In the genomic region with DNA sequence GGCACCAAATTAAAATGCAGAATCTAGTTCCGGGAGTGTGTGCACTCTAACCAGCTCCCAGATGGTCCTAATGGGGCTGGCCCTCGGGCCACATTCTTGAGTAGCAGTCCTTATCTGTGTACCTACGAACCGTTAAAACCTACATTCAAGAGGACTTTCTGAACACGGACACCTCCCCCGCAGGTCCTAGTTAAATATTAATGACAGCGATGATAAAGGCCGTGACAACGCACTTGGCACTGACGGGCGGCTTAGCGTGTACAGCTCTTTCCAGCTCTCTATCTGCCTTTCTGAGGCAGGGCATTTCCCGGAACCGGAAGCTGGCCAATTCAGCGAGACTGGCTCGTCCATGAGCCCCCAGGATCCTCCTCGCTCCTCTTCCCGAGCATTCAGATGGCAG, we compare ENCODE assay signal across 8 mouse cellular contexts. TPM values are rescaled to one million over a fixed set of nuclear protein-coding genes. Genes with fewer than 3 reads are reported as not detected.
DNase-seq lines count a peak whose midpoint lies in the region; ATAC-seq and TF ChIP-seq lines count a peak whose summit lies in the region.

No protein-coding gene starts in this region.

- no peaks in the 10 kb centered on the region for H3K36me3 ChIP-seq in heart, embryonic 10.5 days

- no peaks in the 10 kb centered on the region for H3K9me3 ChIP-seq in heart, embryonic 10.5 days

- no peak for TF ChIP-seq CTCF in left cerebral cortex, adult 2 months (IDR thresholded peaks at IDR 0.05)

- DNase-seq in adrenal gland, postnatal 10 days = peak; percentile 7
- no peak for DNase-seq in adrenal gland, postnatal 25 days
- DNase-seq in heart, embryonic 10.5 days (ENCODE audit: low spot score) = peak; percentile 79
- peak; percentile 41 for DNase-seq in kidney, postnatal 10 days
- DNase-seq in lung, postnatal 4 days = peak; percentile 38 to 51
- no peak for DNase-seq in left cerebral cortex, adult 2 months (ENCODE audit: extremely low spot score in 1 of 2, low spot score in 2 of 2)
- no peak for DNase-seq in gastrocnemius, postnatal 25 days

- WGBS in heart, embryonic 10.5 days = 27% methylated on average over 18 of the region's 18 CpGs

- H3K27me3 ChIP-seq in heart, embryonic 10.5 days (ENCODE audit: insufficient read depth, poor library complexity, severe bottlenecking) = 0 out of 2 replicates have a peak, but pooled peaks cover 9% of the 10 kb centered on the region

- H3K4me1 ChIP-seq in heart, embryonic 10.5 days = peaks cover 10% of the 10 kb centered on the region

- intact Hi-C loops in left cerebral cortex, adult 2 months (cut with DNase I) = no loop called here

- peak overlapping the region; percentile 42 for H3K4me3 ChIP-seq in heart, embryonic 10.5 days
- no peak overlapping the region for H3K4me3 ChIP-seq in left cerebral cortex, adult 2 months

- ATAC-seq in monocyte, adult 5-6 weeks (replicated peaks; ENCODE audit: insufficient number of reproducible peaks, low FRiP score, low TSS enrichment, poor library complexity, severe bottlenecking) = no peak

- H3K27ac ChIP-seq in heart, embryonic 10.5 days = peak overlapping the region; percentile 17; the same call in 1 of the 2 replicates
- no peak overlapping the region for H3K27ac ChIP-seq in left cerebral cortex, adult 2 months

RNA-seq across cellular contexts. Expression of a gene that starts 29.9 kb away (rescaled TPM):
- 10 to 100 TPM; 21.6 to 25.3 TPM for total RNA-seq in adrenal gland, postnatal 10 days (2021)
- total RNA-seq in adrenal gland, postnatal 25 days (2021) = 9.4 and 14.4 TPM in 2 replicates
- 9.7 and 11.8 TPM in 2 replicates for polyA plus RNA-seq in heart, embryonic 10.5 days (2016; fragmentation: Nextera tagmentation; extraction: Ambion mirVana)
- total RNA-seq in left cerebral cortex, adult 2 months (2021) = 10 to 100 TPM; 26.0 to 27.3 TPM
- 10 to 100 TPM; 35.9 to 38.8 TPM for total RNA-seq in gastrocnemius, postnatal 25 days (2021)
- total RNA-seq in monocyte, adult 5-6 weeks (2017) = 1.5 to 4.0 TPM (median 2.8 TPM) in 3 replicates

Comparison
In these comparisons a context has a peak if more than half of its experiments do, and no peak if none do; other contexts are left out.
1. DNase-seq: peak in adrenal gland, postnatal 10 days (single experiment), heart, embryonic 10.5 days (single experiment), kidney, postnatal 10 days (single experiment) and lung, postnatal 4 days (2 of 2); none in adrenal gland, postnatal 25 days (single experiment), left cerebral cortex, adult 2 months (0 of 2) and gastrocnemius, postnatal 25 days (single experiment).